Mouse (Mus musculus) lung, postnatal 0 days (tissue): ENCODE data around the gene Col1a2.

Source experiments
- CTCF ChIP-seq: IDR thresholded peaks from 2 replicates; pipeline ENCODE4 v1.5.1; 2016; ENCODE audit warnings: antibody characterized with exemption, mild to moderate bottlenecking
- EP300 ChIP-seq: IDR thresholded peaks from 2 replicates; pipeline ENCODE4 v1.6.1; 2016; ENCODE audit warnings: antibody characterized with exemption, mild to moderate bottlenecking, control low read depth

GRCm38 (mm10) chr6:4578343-4578742, 73.7 kb downstream of the Col1a2 start:
- TF ChIP-seq EP300 (no peak), CTCF (no peak)
